Mouse (Mus musculus) lung, embryonic 15.5 days (tissue): ENCODE results near the gene Mxra7. TPM values are rescaled to one million over a fixed set of nuclear protein-coding genes. Genes with fewer than 3 reads are reported as not detected.
"Not testable (repeated sequence)": the region's sequence is repeated elsewhere in the genome, so short reads cannot be mapped to it uniquely, and the experiment has no call there.

Source experiments
- ATAC-seq: fragments of 200-750 bp; cut with Nextera tagmentation; 2 replicates; pipeline ENCODE4 v1.8.0; 2017; ENCODE audit warnings: moderate number of reproducible peaks, borderline replicate concordance; ENCODE audit not compliant: low FRiP score, low TSS enrichment; ENCODE audit errors: extremely low read depth
- H3K27ac ChIP-seq: fragments of 300-500 bp; sonication (generic); 2 replicates; pipeline ENCODE4 v1.5.1; 2015; ENCODE audit warnings: moderate library complexity, mild to moderate bottlenecking, inconsistent platforms
- H3K27me3 ChIP-seq: fragments of 300-500 bp; sonication (generic); 2 replicates; pipeline ENCODE4 v1.6.1; 2015; ENCODE audit warnings: inconsistent platforms
- H3K36me3 ChIP-seq: fragments of 300-500 bp; sonication (generic); 2 replicates; pipeline ENCODE4 v1.6.1; 2015; ENCODE audit warnings: inconsistent platforms
- H3K4me1 ChIP-seq: fragments of 300-500 bp; sonication (generic); 2 replicates; pipeline ENCODE4 v1.6.1; 2015; ENCODE audit warnings: inconsistent platforms
- H3K4me2 ChIP-seq: fragments of 300-500 bp; sonication (generic); 2 replicates; pipeline ENCODE4 v1.6.1; 2015; ENCODE audit warnings: inconsistent platforms, mild to moderate bottlenecking, moderate library complexity
- H3K4me3 ChIP-seq: fragments of 300-500 bp; sonication (generic); 2 replicates; pipeline ENCODE4 v1.5.1; 2015; ENCODE audit warnings: mild to moderate bottlenecking, inconsistent platforms
- H3K9ac ChIP-seq: fragments of 300-500 bp; sonication (generic); 2 replicates; pipeline ENCODE4 v1.6.1; 2015; ENCODE audit warnings: inconsistent platforms
- H3K9me3 ChIP-seq: fragments of 300-500 bp; sonication (generic); 2 replicates; pipeline ENCODE4 v1.6.1; 2016; ENCODE audit warnings: inconsistent platforms
- WGBS: fragments of 180-500 bp; shearing (Covaris S2); methylation state at CpG from one replicate; pipeline ENCODE4 v1.1.7; 2015; 5-methylcytosine and 5-hydroxymethylcytosine counted together
- polyA plus RNA-seq: library from polyadenylated mRNA; unstranded; fragments of >200 nt; fragmentation: Nextera tagmentation; extraction: Ambion mirVana; gene quantifications from 2 replicates; pipeline ENCODE4 v1.2.1, GENCODE M21; 2015

Gene Mxra7
- polyA plus RNA-seq, 1 experiment from 2014 or later, result 19.0 TPM

DNA sequence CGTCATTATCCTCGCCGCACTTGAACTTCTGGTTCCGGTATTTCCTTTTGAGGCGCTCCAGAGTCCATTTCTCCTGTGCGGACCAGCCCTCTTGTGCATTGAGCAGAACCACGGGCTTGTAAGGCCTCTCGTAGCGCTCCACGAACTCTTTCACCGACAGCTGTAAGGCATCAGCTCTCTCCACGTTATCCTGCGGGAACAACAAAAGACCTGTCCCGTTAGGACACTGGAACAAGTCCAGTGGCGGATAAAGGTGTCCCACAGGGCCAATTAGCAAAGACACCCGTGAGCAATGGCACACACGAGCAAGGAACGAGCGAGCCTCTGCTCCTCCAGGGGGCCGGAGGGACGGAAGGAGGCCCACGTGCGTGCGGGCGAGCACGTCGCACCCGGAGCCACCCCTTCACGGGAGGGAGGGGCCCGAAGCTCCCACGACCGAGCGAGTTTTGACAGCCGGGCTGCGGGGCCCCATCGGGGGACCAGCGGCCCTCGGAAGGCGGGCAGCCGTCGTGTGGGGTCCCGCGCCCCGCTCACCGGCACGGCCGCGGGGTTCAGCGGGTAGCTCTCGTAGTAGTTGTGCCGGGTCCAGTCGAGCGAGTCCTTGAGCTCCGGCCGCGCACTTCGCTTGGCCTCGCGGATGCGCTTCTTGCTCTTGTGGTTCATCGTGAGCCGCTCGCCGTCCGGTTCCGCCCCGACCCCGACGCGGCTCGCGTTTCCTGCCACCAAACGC, 14.8 kb upstream of the Mxra7 start:
- H3K27me3 ChIP-seq, result no peaks in the 10 kb centered on the region
- peak overlapping the region; percentile 77 for H3K4me3 ChIP-seq
- peak overlapping the region; percentile 76 for H3K4me2 ChIP-seq
- peaks cover 36% of the 10 kb centered on the region for H3K36me3 ChIP-seq
- peak overlapping the region; percentile 97 for H3K27ac ChIP-seq
- peaks cover 29% of the 10 kb centered on the region for H3K4me1 ChIP-seq
- under 1% methylated on average over 73 of the region's 73 CpGs for WGBS
- no peaks in the 10 kb centered on the region for H3K9me3 ChIP-seq
- ATAC-seq, result peak; percentile 56
- peak overlapping the region; percentile 79 for H3K9ac ChIP-seq

DNA sequence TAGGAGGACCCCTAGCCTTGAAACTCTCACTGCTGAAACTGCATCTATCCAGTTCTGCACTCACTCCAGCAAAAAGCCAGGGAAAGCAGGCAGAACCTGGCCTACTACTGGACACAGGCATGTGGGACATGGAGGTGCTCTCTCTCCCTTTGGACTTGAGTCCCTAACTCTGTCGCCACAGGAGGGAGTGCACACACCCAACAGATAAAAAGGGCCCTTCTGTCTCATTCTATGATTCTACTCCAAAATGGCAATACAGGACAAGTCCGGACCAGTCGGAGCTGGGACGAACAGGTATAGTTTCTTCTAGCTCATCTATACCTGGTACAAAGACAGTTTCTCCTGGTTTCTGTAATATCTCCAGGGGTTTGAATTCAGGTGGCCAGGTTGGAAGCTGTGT, 12.9 kb upstream of the Mxra7 start:
- Histone ChIP-seq H3K9ac (peak overlapping the region; percentile 79; the same call in 1 of the 2 replicates), H3K4me1 (peaks cover 29% of the 10 kb centered on the region), H3K36me3 (peaks cover 54% of the 10 kb centered on the region), H3K4me2 (peak overlapping the region; percentile 76), H3K9me3 (no peaks in the 10 kb centered on the region), H3K27ac (no peak overlapping the region), H3K4me3 (no peak overlapping the region), H3K27me3 (no peaks in the 10 kb centered on the region)
- WGBS, result 90% methylated on average over 4 of the region's 4 CpGs
- no peak for ATAC-seq

DNA sequence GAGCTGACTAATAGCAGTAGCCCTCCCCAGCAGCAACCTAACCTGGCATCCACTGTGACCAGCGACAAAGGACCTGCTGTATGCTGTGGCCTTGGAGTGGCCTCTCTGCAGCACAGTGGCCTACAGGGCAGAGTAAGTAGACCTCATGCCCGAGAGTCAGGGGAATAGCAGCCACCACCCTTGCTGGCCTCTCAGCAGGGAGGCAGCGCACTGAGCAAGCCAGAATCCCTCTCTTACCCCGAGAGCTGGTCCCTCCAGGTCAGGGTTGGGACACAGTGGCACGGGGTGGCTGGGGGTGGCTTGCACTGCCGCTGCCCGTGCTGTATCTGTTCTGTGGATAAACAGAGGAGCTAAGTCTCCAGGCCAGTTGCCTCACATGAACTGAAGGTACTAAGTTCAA, 11.8 kb upstream of the Mxra7 start:
- Histone ChIP-seq H3K27ac (no peak overlapping the region), H3K4me3 (no peak overlapping the region), H3K4me1 (peaks cover 28% of the 10 kb centered on the region), H3K4me2 (no peak overlapping the region), H3K9ac (no peak overlapping the region), H3K36me3 (peaks cover 66% of the 10 kb centered on the region), H3K9me3 (no peaks in the 10 kb centered on the region), H3K27me3 (no peaks in the 10 kb centered on the region)
- WGBS, result 73% methylated on average over 7 of the region's 7 CpGs
- no peak for ATAC-seq

DNA sequence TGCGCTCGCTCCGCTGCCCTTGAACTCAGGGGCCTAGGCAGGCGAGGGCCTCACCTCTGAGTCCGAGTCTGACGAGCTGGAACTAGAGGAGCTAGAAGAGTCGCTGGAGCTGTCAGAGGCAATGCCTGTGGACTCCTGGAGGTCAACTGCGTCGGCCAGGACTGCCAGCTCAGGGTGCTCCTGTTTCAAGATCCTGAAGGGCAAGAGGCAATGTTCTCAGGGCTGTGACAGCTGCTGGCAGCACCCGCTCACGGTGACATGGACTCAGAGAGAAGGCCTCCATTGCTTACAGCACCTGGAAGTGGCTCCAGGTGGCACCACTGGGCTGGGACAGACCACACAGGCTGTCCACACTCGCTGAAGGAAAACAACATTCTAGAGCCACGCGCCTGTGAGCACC, 11.1 kb upstream of the Mxra7 start:
- H3K36me3 ChIP-seq, result peaks cover 72% of the 10 kb centered on the region
- H3K9ac ChIP-seq, result no peak overlapping the region
- H3K4me1 ChIP-seq, result peaks cover 22% of the 10 kb centered on the region
- ATAC-seq, result no peak
- H3K27ac ChIP-seq, result no peak overlapping the region
- no peaks in the 10 kb centered on the region for H3K9me3 ChIP-seq
- H3K4me2 ChIP-seq, result no peak overlapping the region
- no peak overlapping the region for H3K4me3 ChIP-seq
- 82% methylated on average over 14 of the region's 14 CpGs for WGBS
- no peaks in the 10 kb centered on the region for H3K27me3 ChIP-seq

DNA sequence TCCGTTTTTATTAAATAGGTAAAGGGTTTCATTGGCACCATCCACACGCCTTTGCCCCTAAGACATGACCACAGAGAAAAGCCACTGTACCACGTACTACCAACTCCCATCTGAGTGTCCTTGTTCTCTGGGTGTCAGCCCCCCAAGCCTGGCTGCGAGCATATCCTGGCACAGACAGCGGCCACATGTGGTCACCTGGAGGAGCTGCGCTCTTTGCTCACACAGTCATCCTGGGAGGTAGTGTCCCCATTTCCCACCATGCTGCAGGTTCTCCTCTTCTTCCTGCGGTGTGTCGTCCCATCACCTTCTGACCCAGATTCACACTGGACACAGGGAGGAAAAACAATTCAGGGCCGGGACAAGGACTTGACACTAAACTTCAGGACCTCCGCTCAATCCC, 9.6 kb upstream of the Mxra7 start:
- no peak for ATAC-seq
- Histone ChIP-seq H3K4me2 (no peak overlapping the region), H3K4me3 (no peak overlapping the region), H3K27me3 (no peaks in the 10 kb centered on the region), H3K27ac (no peak overlapping the region), H3K9me3 (no peaks in the 10 kb centered on the region), H3K4me1 (peaks cover 22% of the 10 kb centered on the region), H3K9ac (no peak overlapping the region), H3K36me3 (peaks cover 82% of the 10 kb centered on the region)
- 90% methylated on average over 10 of the region's 10 CpGs for WGBS

DNA sequence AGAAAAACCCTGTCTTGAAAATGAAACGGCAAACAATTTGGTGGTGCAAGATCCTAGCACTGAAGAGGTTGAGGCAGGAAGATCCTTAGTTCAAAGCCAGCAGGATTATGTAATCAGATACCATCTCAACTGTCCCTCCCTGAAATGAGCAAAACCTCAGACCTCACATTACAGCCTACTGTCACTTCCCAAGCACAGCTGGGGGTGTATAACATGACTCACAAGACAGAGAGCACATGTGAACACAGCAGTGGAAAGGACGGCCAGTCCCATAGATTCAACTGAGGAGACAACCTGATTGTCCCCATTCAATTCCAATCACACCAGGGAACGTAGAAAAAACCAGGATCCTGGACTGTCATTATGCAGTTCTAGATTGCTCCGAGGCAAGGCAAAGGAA, 8.4 kb upstream of the Mxra7 start:
- Histone ChIP-seq H3K27me3 (no peaks in the 10 kb centered on the region), H3K27ac (no peak overlapping the region), H3K36me3 (peaks cover 82% of the 10 kb centered on the region), H3K4me3 (no peak overlapping the region), H3K9me3 (no peaks in the 10 kb centered on the region), H3K9ac (no peak overlapping the region), H3K4me2 (no peak overlapping the region), H3K4me1 (peaks cover 13% of the 10 kb centered on the region)
- no peak for ATAC-seq
- WGBS, result 88% methylated on average over 4 of the region's 4 CpGs

DNA sequence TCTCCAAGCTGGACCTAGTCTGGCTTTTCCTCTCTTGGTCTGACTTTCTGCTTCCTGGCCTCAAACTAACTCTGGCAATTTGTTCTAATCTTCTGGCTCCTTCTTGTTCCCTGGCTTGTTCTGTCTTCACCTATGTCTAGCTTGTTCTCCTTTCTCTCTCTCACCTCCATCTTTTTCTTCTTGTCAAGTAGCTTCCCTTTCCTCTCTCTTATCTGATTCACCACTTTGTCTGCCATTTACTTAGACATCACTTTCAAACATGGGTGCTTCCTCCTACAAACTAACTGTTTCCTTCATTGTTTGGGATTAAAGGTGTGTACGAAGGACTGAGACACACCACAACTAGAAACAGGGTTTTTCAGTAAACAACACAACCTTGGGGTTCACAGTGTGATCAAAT, 7.1 kb upstream of the Mxra7 start:
- H3K27me3 ChIP-seq, result no peaks in the 10 kb centered on the region
- H3K4me2 ChIP-seq, result no peak overlapping the region
- no peak for ATAC-seq
- 0 out of 2 replicates have a peak, but pooled peaks cover 2% of the 10 kb centered on the region for H3K4me1 ChIP-seq
- whole genome bisulfite sequencing, result 88% methylated on average over 1 of the region's 1 CpGs
- H3K9me3 ChIP-seq, result no peaks in the 10 kb centered on the region
- no peak overlapping the region for H3K4me3 ChIP-seq
- no peak overlapping the region for H3K9ac ChIP-seq
- peaks cover 70% of the 10 kb centered on the region for H3K36me3 ChIP-seq
- H3K27ac ChIP-seq, result no peak overlapping the region

DNA sequence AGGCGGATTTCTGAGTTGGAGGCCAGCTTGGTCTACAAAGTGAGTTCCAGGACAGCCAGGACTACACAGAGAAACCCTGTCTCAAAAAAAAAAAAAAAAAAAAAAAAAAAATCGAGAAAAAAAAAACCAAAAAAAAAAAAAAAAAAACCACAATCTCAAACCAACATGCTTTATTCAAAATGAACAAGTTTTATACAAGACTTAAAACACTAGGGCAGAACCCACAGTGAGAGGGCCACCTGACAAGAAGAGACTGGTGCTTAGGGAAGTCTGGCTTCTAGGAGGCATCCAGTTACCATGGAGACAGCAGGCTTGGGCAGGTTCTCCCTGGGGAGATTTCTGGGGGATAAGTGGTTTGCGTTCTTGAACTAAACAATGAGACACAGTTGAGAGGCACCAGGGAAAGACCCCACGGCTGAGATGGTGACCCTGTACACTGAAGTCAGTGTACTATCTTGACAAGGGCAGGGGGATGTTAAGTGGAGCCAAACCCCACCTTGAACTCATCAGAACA, 4.4 kb upstream of the Mxra7 start:
- H3K9ac ChIP-seq, result no peak overlapping the region
- peaks cover 19% of the 10 kb centered on the region; the same call in 1 of the 2 replicates for H3K4me1 ChIP-seq
- H3K27me3 ChIP-seq, result no peaks in the 10 kb centered on the region
- no peak for ATAC-seq
- no peaks in the 10 kb centered on the region for H3K9me3 ChIP-seq
- no peak overlapping the region for H3K4me2 ChIP-seq
- WGBS, result 30% methylated on average over 4 of the region's 4 CpGs
- H3K27ac ChIP-seq, result no peak overlapping the region
- H3K36me3 ChIP-seq, result peaks cover 42% of the 10 kb centered on the region
- no peak overlapping the region for H3K4me3 ChIP-seq

DNA sequence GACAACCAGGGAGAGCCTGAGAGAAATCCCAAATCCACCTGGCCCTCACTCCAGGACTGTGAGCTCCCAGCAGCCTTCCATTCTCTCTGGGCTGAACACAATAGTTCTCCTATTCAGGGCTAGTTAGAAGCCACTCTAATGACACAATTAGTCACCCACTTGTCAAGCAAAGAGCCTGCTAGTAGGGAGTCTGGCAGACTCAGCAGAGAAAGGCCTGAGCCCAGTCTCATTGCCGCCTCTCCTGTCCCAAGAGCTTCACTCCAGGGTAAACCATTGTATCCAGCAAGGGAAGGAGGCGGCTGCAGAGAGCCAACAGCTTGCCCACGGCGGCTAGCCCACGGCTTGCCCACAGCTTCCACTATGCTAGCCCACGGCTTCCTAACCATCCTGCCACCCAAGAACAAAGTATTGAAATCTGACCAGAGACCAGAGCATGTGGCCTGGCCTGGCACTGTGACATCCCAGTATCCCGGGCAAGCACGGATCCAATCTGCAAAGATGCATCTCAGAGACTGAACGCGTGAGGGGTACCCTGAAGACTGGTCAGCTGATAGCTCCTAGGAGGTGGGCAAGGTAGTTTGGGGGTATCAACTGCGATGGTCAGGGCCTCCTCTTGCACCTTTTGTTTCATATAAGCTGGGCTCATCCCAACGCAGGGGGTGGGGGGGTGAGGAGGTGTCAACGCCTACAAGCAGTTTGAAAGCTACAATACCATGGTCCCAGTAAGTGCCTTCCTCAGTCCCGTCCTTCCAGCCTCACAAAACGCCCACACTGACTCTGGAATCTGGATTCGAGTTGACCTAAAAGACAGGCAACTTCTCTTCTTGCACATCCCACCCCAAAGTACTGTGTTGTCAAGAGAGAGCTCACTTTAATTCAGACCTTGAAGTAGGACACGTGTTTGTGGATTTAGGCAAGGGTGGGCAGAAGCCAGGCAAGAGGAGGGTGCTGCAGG, 1.0 kb downstream of the Mxra7 start:
- peak overlapping the region; percentile 90 for H3K4me2 ChIP-seq
- peak overlapping the region; percentile 82 for H3K9ac ChIP-seq
- H3K27me3 ChIP-seq, result no peaks in the 10 kb centered on the region
- H3K4me3 ChIP-seq, result peak overlapping the region; percentile 75
- peaks cover 32% of the 10 kb centered on the region for H3K4me1 ChIP-seq
- WGBS, result 35% methylated on average over 17 of the region's 17 CpGs
- peak overlapping the region; percentile 83 for H3K27ac ChIP-seq
- ATAC-seq, result no peak
- H3K9me3 ChIP-seq, result no peaks in the 10 kb centered on the region
- no peaks in the 10 kb centered on the region for H3K36me3 ChIP-seq

DNA sequence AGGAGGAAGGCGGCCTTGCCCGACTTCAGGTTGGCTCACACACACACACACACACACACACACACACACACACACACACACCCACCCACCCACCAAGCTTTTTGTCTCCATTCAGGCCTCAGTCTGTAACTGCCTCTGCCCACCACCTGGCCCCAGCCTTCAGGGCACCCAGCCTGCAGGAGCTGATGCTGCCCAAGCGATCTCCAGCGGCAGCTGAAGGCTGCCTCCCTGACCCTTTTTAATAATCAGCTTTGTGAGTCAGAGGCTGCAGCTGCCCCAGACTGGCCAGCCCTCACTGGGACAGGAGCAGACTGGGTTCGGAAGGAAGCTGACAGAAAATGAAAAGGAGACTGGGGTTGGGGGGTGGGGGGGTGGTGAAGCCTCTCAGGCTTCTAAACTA, 2.6 kb downstream of the Mxra7 start:
- H3K4me2 ChIP-seq, result peak overlapping the region; percentile 9; the same call in 1 of the 2 replicates
- no peaks in the 10 kb centered on the region for H3K27me3 ChIP-seq
- no peak overlapping the region for H3K9ac ChIP-seq
- WGBS, result 76% methylated on average over 5 of the region's 5 CpGs
- ATAC-seq, result no peak
- no peaks in the 10 kb centered on the region for H3K36me3 ChIP-seq
- no peaks in the 10 kb centered on the region for H3K9me3 ChIP-seq
- H3K4me3 ChIP-seq, result no peak overlapping the region
- 0 out of 2 replicates have a peak overlapping the region, but pooled peaks have one; percentile 8 for H3K27ac ChIP-seq
- H3K4me1 ChIP-seq, result peaks cover 42% of the 10 kb centered on the region

DNA sequence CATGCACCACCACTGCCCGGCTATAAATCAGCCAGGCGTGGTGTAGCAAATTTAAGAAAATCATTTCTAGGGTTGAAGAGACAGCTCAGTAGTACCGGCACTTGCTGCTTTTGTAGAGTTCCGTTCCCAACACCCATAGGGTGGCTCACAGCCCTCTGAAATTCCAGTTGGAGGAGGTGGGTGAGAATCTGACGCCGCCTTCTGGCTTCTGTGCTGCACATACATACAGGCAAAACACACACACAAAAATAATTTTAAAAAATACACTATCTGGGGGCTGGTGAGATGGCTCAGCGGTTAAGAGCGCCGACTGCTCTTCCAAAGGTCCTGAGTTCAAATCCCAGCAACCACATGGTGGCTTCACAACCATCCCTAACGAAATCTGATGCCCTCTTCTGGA, 4.0 kb downstream of the Mxra7 start:
- 94% methylated on average over 10 of the region's 10 CpGs for WGBS
- not testable (repeated sequence) for H3K36me3 ChIP-seq, ATAC-seq, H3K9ac ChIP-seq, H3K4me3 ChIP-seq, H3K27me3 ChIP-seq, H3K27ac ChIP-seq, H3K9me3 ChIP-seq, H3K4me2 ChIP-seq
- H3K4me1 ChIP-seq, result peaks cover 38% of the 10 kb centered on the region

DNA sequence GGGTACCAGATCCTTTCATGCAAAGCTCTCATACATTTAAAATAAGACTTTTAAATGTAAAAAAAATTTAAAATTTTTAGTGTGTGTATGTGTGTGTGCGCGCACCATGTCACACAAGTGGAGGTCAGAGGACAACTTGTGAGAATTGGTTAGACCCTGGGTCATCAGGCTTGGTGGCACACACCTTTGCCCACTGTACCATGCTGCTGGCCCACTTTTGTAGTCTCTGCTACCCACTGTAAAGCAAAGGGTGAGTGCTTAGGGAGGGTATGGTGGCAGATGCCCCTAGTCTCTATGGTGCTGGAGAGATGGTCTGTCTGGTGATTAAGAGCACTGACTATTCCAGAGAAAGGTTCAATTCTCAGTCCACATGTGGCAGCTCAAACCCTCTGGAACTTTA, 4.6 kb downstream of the Mxra7 start:
- Histone ChIP-seq H3K9me3 (no peaks in the 10 kb centered on the region), H3K36me3 (no peaks in the 10 kb centered on the region), H3K27ac (no peak overlapping the region), H3K4me3 (no peak overlapping the region), H3K27me3 (no peaks in the 10 kb centered on the region), H3K4me1 (peaks cover 34% of the 10 kb centered on the region), H3K4me2 (no peak overlapping the region), H3K9ac (no peak overlapping the region)
- 100% methylated on average over 2 of the region's 2 CpGs for WGBS
- ATAC-seq, result no peak
